Mouse (Mus musculus): ENCODE results near the gene Rnase12. TPM values are rescaled to one million over a fixed set of nuclear protein-coding genes. Genes with fewer than 3 reads are reported as not detected.
"Not testable (repeated sequence)": the region's sequence is repeated elsewhere in the genome, so short reads cannot be mapped to it uniquely, and the experiment has no call there.

Gene Rnase12
- total and polyA plus RNA-seq, 2 experiments from 2014 or later = not detected

- DNase-seq (ENCODE audit: low spot score) = peak; percentile 20
- ATAC-seq (ENCODE audit: insufficient read depth, low read depth) = not testable (repeated sequence)
Measured at GRCm38 (mm10) chr14:51098300-51098699, 40.8 kb upstream of the Rnase12 start.

GRCm38 (mm10) chr14:51095736-51096524 lies 38.5 kb upstream of the Rnase12 start:
- TF ChIP-seq CTCF (IDR thresholded peaks at IDR 0.05; ENCODE audit: low read depth) (no peak), EP300 (IDR thresholded peaks at IDR 0.05; ENCODE audit: low read depth) (no peak)
- Histone ChIP-seq H3K4me2 (ENCODE audit: low read depth, low read length) (no peak overlapping the region), H3K27ac (ENCODE audit: low read depth) (no peak overlapping the region), H3K4me3 (ENCODE audit: low read depth, low read length) (no peak overlapping the region), H3K27me3 (ENCODE audit: control insufficient read depth, insufficient read depth, low read length) (no peaks in the 10 kb centered on the region), H3K9me3 (replicated peaks; ENCODE audit: control insufficient read depth, low read length) (no peaks in the 10 kb centered on the region), H3K36me3 (replicated peaks; ENCODE audit: control insufficient read depth, insufficient read depth, low read length) (no peaks in the 10 kb centered on the region), H3K4me1 (ENCODE audit: control insufficient read depth, insufficient read depth) (no peaks in the 10 kb centered on the region), H3K9ac (replicated peaks; ENCODE audit: low read depth, low read length) (no peak overlapping the region)
- ATAC-seq (ENCODE audit: insufficient read depth, low read depth) = no peak
- no peak for DNase-seq (ENCODE audit: low spot score)
- WGBS = 52% methylated on average over 9 of the region's 9 CpGs

More at GRCm38 (mm10) chr14:51098300-51098699, 40.8 kb upstream of the Rnase12 start:
- H3K27ac ChIP-seq (ENCODE audit: low read depth); H3K4me2 ChIP-seq (ENCODE audit: low read depth, low read length); H3K4me1 ChIP-seq (ENCODE audit: control insufficient read depth, insufficient read depth); H3K9ac ChIP-seq (replicated peaks; ENCODE audit: low read depth, low read length); H3K36me3 ChIP-seq (replicated peaks; ENCODE audit: control insufficient read depth, insufficient read depth, low read length); H3K27me3 ChIP-seq (ENCODE audit: control insufficient read depth, insufficient read depth, low read length); H3K4me3 ChIP-seq (ENCODE audit: low read depth, low read length); H3K9me3 ChIP-seq (replicated peaks; ENCODE audit: control insufficient read depth, low read length): not testable (repeated sequence)
- TF ChIP-seq CTCF (IDR thresholded peaks at IDR 0.05; ENCODE audit: low read depth) = peak; percentile 57
- 11% methylated on average over 1 of the region's 1 CpGs for WGBS

GRCm38 (mm10) chr14:51094921-51095320 lies 37.5 kb upstream of the Rnase12 start:
- Histone ChIP-seq H3K9me3 (replicated peaks; ENCODE audit: control insufficient read depth, low read length) (no peaks in the 10 kb centered on the region), H3K36me3 (replicated peaks; ENCODE audit: control insufficient read depth, insufficient read depth, low read length) (no peaks in the 10 kb centered on the region), H3K27ac (ENCODE audit: low read depth) (no peak overlapping the region), H3K27me3 (ENCODE audit: control insufficient read depth, insufficient read depth, low read length) (no peaks in the 10 kb centered on the region), H3K9ac (replicated peaks; ENCODE audit: low read depth, low read length) (no peak overlapping the region), H3K4me1 (ENCODE audit: control insufficient read depth, insufficient read depth) (no peaks in the 10 kb centered on the region), H3K4me2 (ENCODE audit: low read depth, low read length) (no peak overlapping the region), H3K4me3 (ENCODE audit: low read depth, low read length) (no peak overlapping the region)
- ATAC-seq (ENCODE audit: insufficient read depth, low read depth) (no peak), DNase-seq (ENCODE audit: low spot score) (no peak)
- no peak for TF ChIP-seq EP300 (IDR thresholded peaks at IDR 0.05; ENCODE audit: low read depth)
- no peak for TF ChIP-seq CTCF (IDR thresholded peaks at IDR 0.05; ENCODE audit: low read depth)
- WGBS = 74% methylated on average over 9 of the region's 9 CpGs

DNA sequence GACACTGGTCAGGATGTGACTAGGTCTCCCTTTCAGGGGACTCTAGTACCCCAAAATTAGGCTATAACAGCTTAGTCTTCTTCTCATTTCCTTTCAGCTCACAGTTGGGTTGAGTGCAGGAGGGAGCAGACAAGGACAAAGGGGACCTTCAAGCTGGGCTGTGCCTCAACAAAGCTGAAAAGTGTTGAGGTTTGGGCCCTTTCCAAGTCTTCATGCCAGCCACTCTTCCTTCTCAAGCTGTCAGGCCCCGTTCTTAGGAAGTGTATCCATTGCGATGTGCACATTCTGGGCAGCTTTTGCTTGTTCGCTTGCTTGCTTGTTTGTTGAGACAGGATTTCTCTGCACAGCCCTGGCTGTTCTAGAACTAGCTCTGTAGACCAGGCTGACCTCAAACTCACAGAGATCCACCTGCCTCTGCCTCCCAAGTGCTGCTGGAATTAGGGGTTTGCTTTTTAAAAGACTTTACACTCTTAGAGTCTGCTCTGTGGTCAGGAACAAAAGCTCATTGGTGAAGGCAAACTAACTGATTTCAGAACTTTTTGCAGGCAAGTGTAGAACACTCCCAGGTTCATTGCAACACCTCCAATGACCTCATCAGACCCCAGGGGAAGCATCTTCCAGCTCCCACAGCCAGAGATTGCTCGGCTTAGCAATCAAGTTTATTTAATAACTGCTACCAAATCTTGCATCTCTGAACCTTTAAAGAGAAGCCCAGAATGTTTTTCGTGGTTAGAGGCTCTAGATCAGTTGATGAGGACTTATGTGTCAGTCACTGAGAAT lies 36.8 kb upstream of the Rnase12 start:
- TF ChIP-seq EP300 (IDR thresholded peaks at IDR 0.05; ENCODE audit: low read depth) (no peak), CTCF (IDR thresholded peaks at IDR 0.05; ENCODE audit: low read depth) (no peak)
- Histone ChIP-seq H3K4me3 (ENCODE audit: low read depth, low read length) (no peak overlapping the region), H3K4me2 (ENCODE audit: low read depth, low read length) (no peak overlapping the region), H3K27ac (ENCODE audit: low read depth) (0 out of 2 replicates have a peak overlapping the region, but pooled peaks have one; percentile 15), H3K27me3 (ENCODE audit: control insufficient read depth, insufficient read depth, low read length) (no peaks in the 10 kb centered on the region), H3K36me3 (replicated peaks; ENCODE audit: control insufficient read depth, insufficient read depth, low read length) (no peaks in the 10 kb centered on the region), H3K4me1 (ENCODE audit: control insufficient read depth, insufficient read depth) (no peaks in the 10 kb centered on the region), H3K9me3 (replicated peaks; ENCODE audit: control insufficient read depth, low read length) (no peaks in the 10 kb centered on the region), H3K9ac (replicated peaks; ENCODE audit: low read depth, low read length) (no peak overlapping the region)
- ATAC-seq (ENCODE audit: insufficient read depth, low read depth) (no peak), DNase-seq (ENCODE audit: low spot score) (no peak)
- 74% methylated on average over 5 of the region's 5 CpGs for WGBS

DNA sequence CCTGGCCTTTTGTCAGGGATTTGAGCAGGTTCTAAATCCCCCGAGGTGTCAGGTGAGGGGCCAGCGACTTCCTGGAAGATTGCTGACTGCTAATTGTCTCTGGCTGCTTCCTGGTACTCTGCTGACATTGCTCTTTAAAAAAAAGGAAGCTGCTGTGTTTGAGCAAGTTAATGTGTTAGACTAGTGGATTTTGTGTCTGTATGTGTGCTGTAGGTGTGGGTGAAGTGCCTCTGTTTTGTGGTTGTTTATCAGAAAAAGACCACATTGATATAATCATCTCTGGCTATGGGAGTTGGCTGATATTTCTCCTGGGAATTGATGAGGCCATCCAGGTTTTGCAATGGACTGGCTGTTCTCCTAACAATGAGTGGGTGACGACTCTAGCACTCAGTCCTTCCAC lies 36.0 kb upstream of the Rnase12 start:
- Histone ChIP-seq H3K9me3 (replicated peaks; ENCODE audit: control insufficient read depth, low read length) (no peaks in the 10 kb centered on the region), H3K4me3 (ENCODE audit: low read depth, low read length) (no peak overlapping the region), H3K4me1 (ENCODE audit: control insufficient read depth, insufficient read depth) (no peaks in the 10 kb centered on the region), H3K36me3 (replicated peaks; ENCODE audit: control insufficient read depth, insufficient read depth, low read length) (no peaks in the 10 kb centered on the region), H3K4me2 (ENCODE audit: low read depth, low read length) (no peak overlapping the region), H3K27me3 (ENCODE audit: control insufficient read depth, insufficient read depth, low read length) (no peaks in the 10 kb centered on the region), H3K9ac (replicated peaks; ENCODE audit: low read depth, low read length) (no peak overlapping the region), H3K27ac (ENCODE audit: low read depth) (no peak overlapping the region)
- TF ChIP-seq CTCF (IDR thresholded peaks at IDR 0.05; ENCODE audit: low read depth) = no peak
- no peak for TF ChIP-seq EP300 (IDR thresholded peaks at IDR 0.05; ENCODE audit: low read depth)
- DNase-seq (ENCODE audit: low spot score) = no peak
- ATAC-seq (ENCODE audit: insufficient read depth, low read depth) = no peak
- 28% methylated on average over 3 of the region's 3 CpGs for WGBS
